Comparison of ENCODE assay signal across 29 mouse cellular contexts in genomic region chrX:13918659-13919058, GRCm38 (mm10).
DNase-seq lines count a peak whose midpoint lies in the region; ATAC-seq and TF ChIP-seq lines count a peak whose summit lies in the region.
"Had no signal": no experiment of that assay in that cellular context is flagged by ENCODE, and none has a peak within 500 bp of the region (broad histone marks: within the 10 kb centered on the region; RNA-seq: fewer than 3 reads in every experiment).

No protein-coding gene starts in this region.

- peak; percentile 83 for ATAC-seq in intestine, postnatal 0 days
- no peak for ATAC-seq in intestine, embryonic 16.5 days
- ATAC-seq in stomach, postnatal 0 days (ENCODE audit: low FRiP score, low TSS enrichment), result peak; percentile 88
- ATAC-seq: forebrain, embryonic 15.5 days; hindbrain, embryonic 16.5 days; Patski had no signal

- no peaks in the 10 kb centered on the region for H3K4me1 ChIP-seq in intestine, postnatal 0 days (replicated peaks; ENCODE audit: control insufficient read depth, insufficient read depth, low read length)
- H3K4me1 ChIP-seq in intestine, embryonic 16.5 days (ENCODE audit: control insufficient read depth, insufficient read depth, low read length), result no peaks in the 10 kb centered on the region
- no peaks in the 10 kb centered on the region for H3K4me1 ChIP-seq in stomach, postnatal 0 days (replicated peaks; ENCODE audit: control insufficient read depth, insufficient read depth)
- no peaks in the 10 kb centered on the region for H3K4me1 ChIP-seq in heart, embryonic 10.5 days
- H3K4me1 ChIP-seq: embryonic facial prominence, embryonic 10.5 days; embryonic facial prominence, embryonic 13.5 days; forebrain, embryonic 12.5 days; forebrain, embryonic 15.5 days; heart, embryonic 12.5 days; heart, embryonic 15.5 days; hindbrain, embryonic 10.5 days; hindbrain, embryonic 13.5 days had no signal

- no peaks in the 10 kb centered on the region for H3K36me3 ChIP-seq in intestine, postnatal 0 days (ENCODE audit: control insufficient read depth, insufficient read depth)
- H3K36me3 ChIP-seq in intestine, embryonic 16.5 days (ENCODE audit: control insufficient read depth, insufficient read depth, low read length), result no peaks in the 10 kb centered on the region
- no peaks in the 10 kb centered on the region for H3K36me3 ChIP-seq in stomach, postnatal 0 days (ENCODE audit: control insufficient read depth, insufficient read depth, low read length)
- H3K36me3 ChIP-seq in heart, embryonic 10.5 days, result no peaks in the 10 kb centered on the region
- H3K36me3 ChIP-seq: embryonic facial prominence, embryonic 10.5 days; embryonic facial prominence, embryonic 13.5 days; forebrain, embryonic 12.5 days; forebrain, embryonic 15.5 days; heart, embryonic 12.5 days; heart, embryonic 15.5 days; hindbrain, embryonic 10.5 days; hindbrain, embryonic 13.5 days had no signal

- H3K4me3 ChIP-seq in intestine, postnatal 0 days (ENCODE audit: low read depth, low read length), result no peak overlapping the region
- H3K4me3 ChIP-seq in intestine, embryonic 16.5 days (ENCODE audit: low read length), result no peak overlapping the region
- H3K4me3 ChIP-seq in stomach, postnatal 0 days (ENCODE audit: low read depth, low read length), result no peak overlapping the region
- H3K4me3 ChIP-seq in heart, embryonic 10.5 days, result no peak overlapping the region
- H3K4me3 ChIP-seq: embryonic facial prominence, embryonic 10.5 days; embryonic facial prominence, embryonic 13.5 days; erythroblast, embryonic 14.5 days; forebrain, embryonic 12.5 days; forebrain, embryonic 15.5 days; heart, embryonic 12.5 days; heart, embryonic 15.5 days; hindbrain, embryonic 10.5 days; hindbrain, embryonic 13.5 days had no signal

- TF ChIP-seq EP300 in stomach, postnatal 0 days (optimal IDR thresholded peaks at IDR 0.05), result no peak

- WGBS in intestine, postnatal 0 days, result 55% methylated on average over 2 of the region's 2 CpGs
- 81% methylated on average over 2 of the region's 2 CpGs for WGBS in intestine, embryonic 16.5 days
- WGBS in stomach, postnatal 0 days, result 79% methylated on average over 2 of the region's 2 CpGs
- 71% methylated on average over 2 of the region's 2 CpGs for WGBS in heart, embryonic 10.5 days

- no peak overlapping the region for H3K27ac ChIP-seq in intestine, postnatal 0 days (ENCODE audit: low read depth, low read length)
- no peak overlapping the region for H3K27ac ChIP-seq in intestine, embryonic 16.5 days (ENCODE audit: low read length)
- no peak overlapping the region for H3K27ac ChIP-seq in stomach, postnatal 0 days (replicated peaks)
- no peak overlapping the region for H3K27ac ChIP-seq in heart, embryonic 10.5 days
- H3K27ac ChIP-seq: embryonic facial prominence, embryonic 10.5 days; embryonic facial prominence, embryonic 13.5 days; forebrain, embryonic 12.5 days; forebrain, embryonic 15.5 days; heart, embryonic 15.5 days; hindbrain, embryonic 10.5 days; hindbrain, embryonic 13.5 days had no signal

- peak; percentile 13 for DNase-seq in kidney, adult 9 months
- no peak for DNase-seq in kidney, adult 18-20 months
- peak; percentile 9 to 19 for DNase-seq in kidney, postnatal 36 days
- no peak for DNase-seq in kidney, adult 11 months
- peak; percentile 17 for DNase-seq in stomach, postnatal 0 days (ENCODE audit: low spot score)
- no peak for DNase-seq in heart, embryonic 10.5 days (ENCODE audit: low spot score)
- DNase-seq: adrenal gland, postnatal 10 days; adrenal gland, postnatal 36 days; cerebellum, adult 18-20 months; cerebellum, adult 9-10 months; cerebellum, postnatal 36 days; embryo, embryonic 11 days; gastrocnemius, postnatal 14 days; heart, adult 11 months; heart, postnatal 10 days; heart, postnatal 36 days had no signal

- TF ChIP-seq CTCF in intestine, postnatal 0 days (IDR thresholded peaks at IDR 0.05; ENCODE audit: low read depth), result no peak
- no peak for TF ChIP-seq CTCF in stomach, postnatal 0 days (IDR thresholded peaks at IDR 0.05; ENCODE audit: low read depth)

- no peak overlapping the region for H3K4me2 ChIP-seq in intestine, postnatal 0 days (replicated peaks; ENCODE audit: low read depth)
- H3K4me2 ChIP-seq in intestine, embryonic 16.5 days (ENCODE audit: low read depth, low read length), result no peak overlapping the region
- H3K4me2 ChIP-seq in stomach, postnatal 0 days (replicated peaks; ENCODE audit: low read depth), result no peak overlapping the region
- H3K4me2 ChIP-seq: embryonic facial prominence, embryonic 13.5 days; forebrain, embryonic 12.5 days; forebrain, embryonic 15.5 days; heart, embryonic 12.5 days; heart, embryonic 15.5 days; hindbrain, embryonic 13.5 days had no signal

- H3K9ac ChIP-seq in intestine, postnatal 0 days (ENCODE audit: low read depth, low read length), result no peak overlapping the region
- no peak overlapping the region for H3K9ac ChIP-seq in intestine, embryonic 16.5 days (ENCODE audit: low read depth, low read length)
- no peak overlapping the region for H3K9ac ChIP-seq in stomach, postnatal 0 days (ENCODE audit: low read length)
- H3K9ac ChIP-seq: embryonic facial prominence, embryonic 13.5 days; forebrain, embryonic 12.5 days; forebrain, embryonic 15.5 days; heart, embryonic 12.5 days; heart, embryonic 15.5 days; hindbrain, embryonic 13.5 days had no signal

- no peaks in the 10 kb centered on the region for H3K9me3 ChIP-seq in intestine, postnatal 0 days (ENCODE audit: control insufficient read depth)
- H3K9me3 ChIP-seq in intestine, embryonic 16.5 days (ENCODE audit: control insufficient read depth, low read length), result no peaks in the 10 kb centered on the region
- H3K9me3 ChIP-seq in stomach, postnatal 0 days (ENCODE audit: control insufficient read depth, low read length), result no peaks in the 10 kb centered on the region
- no peaks in the 10 kb centered on the region for H3K9me3 ChIP-seq in heart, embryonic 10.5 days
- H3K9me3 ChIP-seq: embryonic facial prominence, embryonic 10.5 days; embryonic facial prominence, embryonic 13.5 days; forebrain, embryonic 12.5 days; forebrain, embryonic 15.5 days; heart, embryonic 12.5 days; heart, embryonic 15.5 days; hindbrain, embryonic 10.5 days; hindbrain, embryonic 13.5 days had no signal

- no peaks in the 10 kb centered on the region for H3K27me3 ChIP-seq in intestine, postnatal 0 days (replicated peaks; ENCODE audit: control insufficient read depth, insufficient read depth, low read length)
- no peaks in the 10 kb centered on the region for H3K27me3 ChIP-seq in intestine, embryonic 16.5 days (replicated peaks; ENCODE audit: control insufficient read depth, insufficient read depth, low read length)
- no peaks in the 10 kb centered on the region for H3K27me3 ChIP-seq in stomach, postnatal 0 days (ENCODE audit: control insufficient read depth, insufficient read depth, low read length)
- H3K27me3 ChIP-seq in heart, embryonic 10.5 days (ENCODE audit: insufficient read depth, poor library complexity, severe bottlenecking), result no peaks in the 10 kb centered on the region
- H3K27me3 ChIP-seq: embryonic facial prominence, embryonic 13.5 days; forebrain, embryonic 12.5 days; forebrain, embryonic 15.5 days; heart, embryonic 12.5 days; heart, embryonic 15.5 days; hindbrain, embryonic 13.5 days had no signal

Comparison
In these comparisons a context has a peak if more than half of its experiments do, and no peak if none do; other contexts are left out.
1. DNase-seq: peak in kidney, adult 9 months (single experiment), kidney, postnatal 36 days (2 of 2) and stomach, postnatal 0 days (single experiment); none in kidney, adult 18-20 months (single experiment), kidney, adult 11 months (single experiment) and heart, embryonic 10.5 days (single experiment).